Mouse (Mus musculus): ENCODE data around the gene Agtpbp1.
A peak's percentile ranks its signal among the peaks of the same experiment; 100 is the strongest.
"Not testable (repeated sequence)": the region's sequence is repeated elsewhere in the genome, so short reads cannot be mapped to it uniquely, and the experiment has no call there.

Agtpbp1 gene

DNA sequence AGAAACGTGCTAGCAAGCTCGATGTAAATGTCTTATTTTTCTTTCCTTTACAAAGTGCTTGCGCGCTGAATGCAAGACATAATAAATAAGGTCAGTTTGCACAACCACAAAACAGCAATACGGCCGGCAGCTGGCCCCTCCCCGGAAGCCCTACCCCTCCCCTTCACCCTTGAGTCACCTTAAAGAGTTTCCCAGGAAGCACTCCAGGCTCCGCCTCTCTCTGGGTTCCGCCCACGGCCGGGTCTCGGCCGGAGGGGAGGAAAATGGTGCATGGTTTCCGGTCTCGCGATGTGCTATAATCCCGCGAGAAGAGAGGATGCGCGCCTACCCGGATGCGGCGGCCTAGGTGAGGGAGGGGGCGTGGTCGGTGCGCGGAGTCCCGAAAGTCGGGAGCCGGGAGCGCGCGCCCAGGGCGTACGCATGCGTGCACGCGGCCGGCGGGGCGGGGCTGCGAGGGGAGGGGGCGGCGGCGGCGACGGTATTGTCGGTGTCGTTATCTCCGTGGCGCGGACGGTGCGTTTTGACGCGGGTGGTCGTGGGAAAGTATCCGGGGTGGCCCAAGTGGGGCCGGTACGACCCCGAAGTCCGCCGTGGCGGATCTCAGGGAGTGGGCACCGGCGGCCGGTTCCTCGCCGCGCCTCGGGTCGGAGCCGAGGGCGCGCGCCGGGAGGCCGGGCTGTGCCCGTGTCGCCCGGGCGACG, at the start of gene Agtpbp1, which contains the start of gene Naa35:
Gene Agtpbp1 (minus strand): TSS at position 281 of the 701 bp plus-strand sequence.
Gene Naa35 (plus strand): TSS at position 313 of the 701 bp plus-strand sequence.
- peak; percentile 99 for DNase-seq (ENCODE audit: low spot score)

DNA sequence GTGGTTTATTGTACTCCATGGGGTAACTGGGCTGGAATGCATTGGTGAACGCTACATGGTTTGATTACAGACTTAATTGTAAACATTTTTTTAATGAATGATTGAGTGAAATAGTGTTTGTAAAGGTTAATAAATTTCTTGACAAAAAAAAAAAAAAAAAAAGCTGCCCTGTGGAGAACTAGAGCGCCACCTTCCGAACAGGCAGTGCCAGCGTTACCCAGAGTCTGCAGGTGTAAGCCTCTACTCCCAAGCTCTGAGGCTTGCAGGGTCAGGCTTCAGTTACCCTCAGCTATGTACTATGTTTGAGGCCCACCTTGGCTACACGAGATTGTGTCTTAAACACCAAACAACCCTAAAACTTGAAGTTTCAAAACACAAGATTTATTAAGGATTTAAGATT, 49.6 kb upstream of the Agtpbp1 start:
- no peak for DNase-seq (ENCODE audit: low spot score)

DNA sequence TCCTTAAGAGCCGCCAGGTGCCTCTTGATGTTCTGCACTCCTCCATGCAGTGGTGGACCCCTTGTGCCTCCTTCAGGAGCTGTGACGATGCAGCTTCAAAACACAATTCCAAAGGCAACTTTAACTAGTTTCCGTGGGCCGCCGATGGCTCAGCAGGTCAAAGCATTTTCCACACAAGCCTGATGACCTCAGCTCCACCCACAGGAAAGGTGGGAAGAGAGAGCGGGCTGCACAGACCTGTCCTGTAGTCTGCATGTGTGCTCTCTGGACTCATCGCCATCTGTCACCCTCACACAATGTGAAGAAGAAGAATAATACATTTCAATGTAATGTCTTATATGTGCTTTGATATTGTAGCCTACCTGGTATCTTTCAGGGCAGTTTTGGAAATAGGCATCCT, 41.7 kb upstream of the Agtpbp1 start:
- no peak for DNase-seq (ENCODE audit: low spot score)

DNA sequence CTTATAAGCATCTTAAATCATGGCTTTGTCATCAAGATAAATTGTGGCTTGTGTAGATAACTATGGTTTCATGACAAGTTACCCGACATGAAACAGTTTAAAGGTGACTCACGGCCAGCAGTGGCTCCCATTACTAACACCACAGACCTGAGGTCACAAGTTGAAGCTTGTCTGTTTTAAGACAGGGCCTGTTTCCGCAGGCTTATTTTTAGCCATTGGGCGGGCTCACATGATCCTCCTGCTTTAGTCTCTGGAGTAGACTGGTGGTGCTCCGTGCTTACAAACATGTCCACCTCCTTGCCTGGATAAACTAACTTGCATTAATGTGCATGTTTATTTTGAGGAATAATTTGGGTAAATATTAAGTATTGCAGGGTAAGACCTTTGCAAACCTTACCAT, 39.9 kb upstream of the Agtpbp1 start:
- DNase-seq (ENCODE audit: low spot score), result no peak

DNA sequence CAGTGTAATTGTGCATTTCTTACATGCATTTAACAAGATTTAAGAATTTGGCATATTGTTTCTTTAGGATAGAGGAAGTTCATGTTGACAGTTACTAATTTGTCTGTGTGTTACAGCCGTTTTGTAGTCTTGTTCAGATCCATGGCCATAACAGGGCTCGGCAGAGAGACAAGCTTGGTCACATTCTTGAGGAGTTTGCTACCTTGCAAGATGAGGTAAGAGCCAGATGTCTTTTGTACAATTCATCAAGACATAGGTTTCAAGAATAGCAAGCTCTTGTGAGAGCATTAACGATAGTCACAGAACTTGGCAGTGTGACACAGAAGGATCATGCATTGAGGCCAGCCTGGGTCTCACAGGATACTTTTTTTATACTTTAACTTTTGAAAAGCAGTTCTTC, 39.4 kb upstream of the Agtpbp1 start:
- no peak for DNase-seq (ENCODE audit: low spot score)

DNA sequence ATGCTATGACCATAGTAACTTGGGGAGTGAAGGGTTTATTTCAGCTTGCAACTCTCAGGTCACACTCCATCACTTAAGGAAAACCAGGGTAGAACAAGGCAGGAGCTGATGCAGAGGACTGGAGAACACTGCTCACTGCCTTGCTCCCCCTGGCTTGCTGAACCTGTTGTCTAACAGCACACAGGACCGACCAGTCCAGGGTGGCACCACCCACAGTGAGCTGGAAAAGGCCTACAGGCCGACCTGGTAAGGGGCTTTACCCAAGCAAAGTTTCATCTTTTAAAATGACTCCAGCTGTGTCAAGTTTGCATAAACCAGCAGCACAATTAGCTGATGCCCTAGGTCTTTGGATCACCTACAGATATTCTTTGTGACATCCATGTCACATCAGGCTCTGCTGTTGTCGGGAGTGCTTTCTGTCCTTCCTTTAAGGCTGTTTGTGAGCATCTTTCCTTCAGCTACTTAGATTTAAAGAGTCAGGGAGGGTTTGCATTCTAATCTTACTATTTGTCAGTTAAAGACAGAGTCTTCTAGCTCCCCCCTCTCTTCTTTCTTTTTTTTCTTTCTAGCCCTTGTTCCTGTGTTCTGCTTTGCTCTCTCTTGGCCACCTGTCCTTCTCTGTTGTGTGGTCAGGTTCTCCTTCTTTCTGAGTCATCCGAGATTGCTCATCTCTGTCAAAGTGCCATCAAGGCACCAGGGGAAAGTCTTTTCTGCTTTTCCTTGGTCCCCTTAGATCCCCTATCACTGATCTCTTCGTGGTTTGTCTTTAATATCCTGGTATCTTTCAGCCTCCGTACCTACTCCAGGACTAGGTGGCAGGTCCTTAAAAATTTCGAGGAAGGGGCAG, 36.8 kb upstream of the Agtpbp1 start:
- DNase-seq (ENCODE audit: low spot score), result no peak

DNA sequence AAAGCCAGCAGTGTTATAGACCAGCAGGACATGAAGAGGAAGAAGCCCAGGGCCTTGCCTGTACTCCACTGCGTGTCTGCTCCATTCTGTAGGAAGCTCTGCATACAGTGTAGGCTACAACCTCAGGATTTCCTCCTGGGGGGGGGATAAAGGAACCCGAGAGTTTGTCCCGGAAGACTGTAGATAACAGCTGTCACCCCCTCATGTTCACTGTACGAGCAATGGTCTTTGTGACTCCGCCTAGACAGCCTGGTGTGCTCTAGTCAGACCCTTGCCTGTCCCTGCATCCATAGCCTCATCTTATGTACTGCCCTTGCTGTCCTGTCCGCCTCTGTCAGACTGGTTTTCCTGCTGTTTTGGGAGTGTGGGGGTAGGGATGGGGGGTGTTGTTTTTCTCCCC, 33.4 kb upstream of the Agtpbp1 start:
- DNase-seq (ENCODE audit: low spot score), result no peak

DNA sequence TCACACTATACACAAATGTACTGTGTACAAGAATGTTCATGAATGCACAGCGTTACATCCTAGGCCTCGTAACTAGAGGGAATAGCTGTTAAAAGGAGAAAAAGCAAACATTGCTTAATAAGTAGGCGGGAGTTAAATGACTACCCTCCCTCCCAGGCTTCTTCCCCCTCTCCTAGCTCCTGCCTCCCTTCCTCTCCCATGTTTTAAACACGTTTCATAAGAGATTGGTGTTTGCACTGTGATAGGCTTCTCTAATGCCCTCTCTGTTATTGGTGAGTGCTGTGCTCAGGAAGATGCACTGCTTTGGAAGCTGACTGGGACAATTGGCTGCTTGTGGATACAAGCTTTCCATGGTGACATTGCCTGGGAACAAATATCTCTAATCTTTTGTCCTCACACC, 30.5 kb upstream of the Agtpbp1 start:
- DNase-seq (ENCODE audit: low spot score), result no peak

DNA sequence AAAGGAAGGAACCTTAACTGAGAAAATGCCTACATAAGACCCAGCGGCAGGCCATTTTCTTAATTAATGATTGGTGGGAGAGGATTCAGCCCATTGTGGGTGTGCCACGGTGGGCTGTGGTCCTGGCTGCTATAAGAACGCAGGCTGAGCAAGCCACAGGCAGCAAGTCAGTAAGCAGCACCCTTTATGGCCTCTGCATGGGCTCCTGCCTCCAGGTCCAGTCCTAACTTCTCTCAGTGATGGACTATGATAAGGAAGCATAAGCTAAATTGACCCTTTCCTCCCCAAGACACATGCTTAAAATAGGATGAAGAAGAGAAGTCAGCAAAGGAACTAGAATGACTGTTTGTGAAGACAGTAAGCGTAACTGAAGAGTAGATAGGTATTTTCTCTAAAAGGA, 30.1 kb upstream of the Agtpbp1 start:
- DNase-seq (ENCODE audit: low spot score), result no peak

DNA sequence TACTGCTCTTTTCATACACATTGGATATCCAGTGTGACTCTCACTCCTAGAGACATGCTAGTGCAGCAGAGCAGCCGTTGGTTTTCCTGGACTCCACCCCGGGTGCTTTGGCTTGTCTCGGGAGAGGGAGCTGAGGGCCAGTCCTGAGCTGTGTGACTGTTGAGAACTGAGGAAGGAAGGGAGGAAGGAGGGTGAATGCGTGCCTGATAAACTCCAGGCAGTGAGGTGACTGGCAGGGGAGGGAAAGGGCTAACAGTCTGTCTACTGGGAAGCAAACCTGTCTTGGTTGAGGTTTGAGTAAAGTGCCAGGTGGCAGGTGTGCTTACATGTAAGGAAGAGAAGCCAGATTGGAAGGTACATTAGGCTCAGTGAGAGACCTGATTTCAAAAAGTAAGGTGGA, 28.8 kb upstream of the Agtpbp1 start:
- no peak for DNase-seq (ENCODE audit: low spot score)

DNA sequence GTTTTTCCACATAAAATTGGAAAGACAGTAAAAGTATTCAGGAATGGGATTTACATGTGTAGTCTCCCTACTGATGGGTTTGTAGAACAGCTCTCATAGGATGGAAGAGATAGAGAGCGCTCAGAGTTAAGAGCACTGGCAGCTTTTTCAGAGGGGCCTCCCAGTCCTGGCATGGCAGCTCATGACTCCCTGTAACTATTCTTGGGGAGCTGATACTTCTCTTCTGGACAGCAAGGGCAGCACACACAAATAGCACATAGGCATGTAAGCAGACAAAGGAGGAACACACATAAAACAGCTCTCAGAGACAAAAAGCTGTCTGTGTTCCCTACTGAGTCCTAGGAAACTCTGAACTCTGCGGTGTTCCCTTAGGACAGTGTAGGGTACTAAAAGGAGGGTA, 25.4 kb upstream of the Agtpbp1 start:
- DNase-seq (ENCODE audit: low spot score), result no peak

DNA sequence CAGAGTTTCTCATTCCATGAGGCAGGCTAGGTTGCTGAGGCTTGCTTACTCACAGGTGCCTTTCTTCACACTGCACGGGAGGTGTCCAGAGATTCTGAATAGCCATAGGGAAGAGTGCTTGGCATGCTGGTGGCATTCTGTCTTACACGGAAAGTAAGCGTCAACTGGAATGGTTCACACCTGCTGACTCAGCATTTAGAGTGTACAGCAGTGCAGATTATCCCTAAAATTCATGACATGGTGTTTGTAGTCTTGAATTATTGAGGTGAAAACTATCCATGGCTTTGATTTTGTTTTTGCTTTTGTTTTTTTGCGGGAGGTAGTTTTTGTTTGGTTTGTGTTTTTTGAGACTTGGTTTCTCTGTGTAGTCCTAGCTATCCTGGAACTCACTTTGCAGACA, 24.9 kb upstream of the Agtpbp1 start:
- no peak for DNase-seq (ENCODE audit: low spot score)

DNA sequence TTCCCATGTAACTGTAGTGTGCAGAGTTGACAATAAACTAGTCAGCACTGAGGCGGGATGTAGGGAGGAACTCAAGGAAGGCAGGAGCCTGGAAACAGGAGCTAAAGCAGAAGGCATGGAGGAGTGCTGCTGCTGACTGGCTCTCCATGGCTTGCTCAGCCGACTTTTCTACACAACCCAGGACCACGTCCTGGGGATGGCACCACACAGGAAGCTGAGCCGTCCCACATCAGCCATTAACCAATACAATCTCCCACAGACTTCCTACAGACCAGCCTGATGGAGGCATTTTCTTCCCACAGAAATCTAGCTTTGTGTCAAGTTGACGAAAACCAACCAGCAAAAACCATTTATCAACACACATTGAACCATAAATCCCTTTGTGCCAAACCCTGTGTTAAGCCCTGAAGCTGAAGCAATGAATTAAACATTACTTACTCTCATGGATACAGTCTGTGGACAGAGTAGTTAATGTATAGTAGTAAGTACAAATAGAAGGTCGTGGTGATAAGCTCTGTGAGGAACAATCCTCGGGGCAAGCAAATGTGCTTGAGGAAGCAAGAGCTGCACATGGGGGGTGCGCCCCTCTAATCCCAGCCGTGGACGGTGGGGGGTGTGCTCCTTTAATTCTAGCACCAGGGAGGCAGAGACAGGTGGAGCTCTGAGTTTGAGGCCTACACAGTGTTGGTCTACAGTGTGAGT, 20.3 kb upstream of the Agtpbp1 start:
- no peak for DNase-seq (ENCODE audit: low spot score)

DNA sequence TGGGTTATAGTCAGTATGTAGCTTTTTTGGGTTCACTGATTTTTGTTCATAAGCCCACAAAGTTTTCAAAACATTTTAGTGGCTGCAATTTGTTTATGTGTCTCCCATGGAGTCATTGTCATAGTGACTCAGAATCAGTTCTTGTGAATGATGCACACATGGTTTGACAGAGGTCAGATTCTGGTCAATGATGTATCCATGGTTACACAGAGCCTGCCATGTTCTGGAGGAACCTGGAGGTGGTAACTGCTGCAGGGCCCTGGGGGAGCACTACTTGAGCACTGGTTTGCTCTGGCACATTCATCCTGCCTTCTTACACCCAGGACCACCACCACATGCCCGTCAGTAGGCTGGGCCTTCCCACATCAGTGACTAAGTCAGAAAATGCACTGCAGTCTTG, 19.5 kb upstream of the Agtpbp1 start:
- DNase-seq (ENCODE audit: low spot score), result peak; percentile 49

DNA sequence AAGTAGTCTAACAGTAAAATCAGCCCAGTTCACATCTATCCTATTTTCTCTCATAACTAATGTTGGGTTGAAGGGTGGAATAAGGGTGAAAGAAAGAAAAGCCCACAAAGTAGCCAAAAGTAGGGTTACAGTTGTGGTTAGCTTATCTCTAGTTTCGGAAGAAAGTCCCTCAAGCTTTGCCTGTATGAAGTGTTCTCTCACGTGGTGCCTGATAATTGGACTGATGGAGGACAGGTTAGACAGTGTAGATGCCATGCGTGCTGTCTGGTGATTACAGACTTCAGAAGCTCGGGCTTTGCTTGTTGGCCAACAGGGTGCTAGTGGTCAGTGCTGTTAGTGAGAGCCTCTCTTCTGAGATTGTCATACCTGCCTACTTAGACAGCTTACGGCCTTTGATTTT, 18.1 kb upstream of the Agtpbp1 start:
- DNase-seq (ENCODE audit: low spot score), result no peak

DNA sequence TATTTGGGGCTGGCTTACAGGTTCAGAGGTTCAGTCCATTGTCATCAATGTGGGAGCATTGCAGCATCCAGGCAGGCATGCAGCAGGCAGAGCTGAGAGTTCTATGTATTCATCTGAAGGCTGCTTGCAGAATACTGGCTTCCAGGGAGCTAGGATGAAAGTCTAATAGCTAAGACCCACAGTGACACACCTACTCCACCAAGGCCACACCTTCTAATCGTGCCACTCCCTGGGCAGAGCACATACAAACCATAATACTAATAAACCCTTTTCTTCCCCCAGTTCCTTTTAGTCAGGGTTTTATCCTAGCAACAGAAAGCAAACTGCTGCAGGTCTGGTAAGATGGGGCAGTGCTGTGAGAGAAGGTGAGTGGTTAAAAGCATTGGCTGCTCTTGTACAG, 7.6 kb upstream of the Agtpbp1 start:
- DNase-seq (ENCODE audit: low spot score), result no peak

DNA sequence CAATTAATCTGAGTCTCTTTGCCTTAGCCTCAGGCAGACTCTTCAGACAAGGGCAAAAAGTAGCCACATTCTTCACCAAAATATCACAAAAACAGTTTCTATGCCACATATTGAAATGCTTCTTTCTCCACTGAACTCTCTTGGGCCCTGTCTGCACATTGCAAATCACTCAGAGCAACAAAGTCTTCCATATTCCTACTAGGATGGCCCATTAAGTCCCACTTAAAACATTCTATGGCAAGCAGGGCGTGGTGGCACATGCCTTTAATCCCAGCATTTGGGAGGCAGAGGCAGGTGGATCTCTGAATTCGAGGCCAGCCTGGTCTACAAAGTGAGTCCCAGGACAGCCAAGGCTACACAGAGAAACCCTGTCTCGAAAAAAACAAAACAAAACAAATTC, 7.0 kb upstream of the Agtpbp1 start:
- DNase-seq (ENCODE audit: low spot score), result not testable (repeated sequence)

DNA sequence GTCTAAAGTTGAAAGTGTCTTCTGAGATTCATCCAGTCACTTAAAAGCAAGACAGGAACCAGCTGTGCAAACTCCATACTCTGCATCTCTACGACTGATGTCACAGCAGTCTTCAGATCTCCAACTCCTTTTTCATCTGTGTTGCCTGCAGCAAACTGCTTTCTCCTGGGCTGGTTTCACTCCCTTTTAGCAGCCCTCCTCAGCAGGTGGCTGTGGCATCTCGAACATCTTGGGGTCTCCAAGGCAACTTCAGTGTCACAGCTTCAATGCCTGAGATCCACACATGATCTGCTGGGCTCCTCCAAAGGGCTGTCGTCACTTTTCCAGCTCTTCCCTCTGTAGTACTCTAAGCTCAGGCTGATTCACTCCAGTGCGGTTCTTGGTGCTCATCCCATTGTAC, 5.7 kb upstream of the Agtpbp1 start:
- no peak for DNase-seq (ENCODE audit: low spot score)

DNA sequence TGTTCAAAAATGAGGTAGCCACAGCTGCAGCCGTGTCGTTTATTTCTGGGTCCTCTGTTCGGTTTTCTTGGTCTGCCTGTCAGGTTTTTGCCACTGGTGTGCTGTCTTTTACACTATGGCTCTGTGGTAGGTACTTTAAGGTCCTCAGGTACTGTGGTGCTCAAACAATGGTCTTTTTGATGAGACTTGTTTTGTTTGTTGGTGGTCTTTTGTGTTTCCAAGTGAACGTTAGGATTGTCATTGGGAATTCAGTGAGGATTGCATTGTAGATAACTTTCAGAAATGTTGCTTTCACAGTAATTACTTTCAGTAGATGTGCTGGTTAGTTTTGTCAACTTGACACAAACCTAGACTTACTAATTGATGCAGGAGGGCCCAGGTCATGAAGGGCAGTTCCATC, 4.6 kb upstream of the Agtpbp1 start:
- no peak for DNase-seq (ENCODE audit: low spot score)

DNA sequence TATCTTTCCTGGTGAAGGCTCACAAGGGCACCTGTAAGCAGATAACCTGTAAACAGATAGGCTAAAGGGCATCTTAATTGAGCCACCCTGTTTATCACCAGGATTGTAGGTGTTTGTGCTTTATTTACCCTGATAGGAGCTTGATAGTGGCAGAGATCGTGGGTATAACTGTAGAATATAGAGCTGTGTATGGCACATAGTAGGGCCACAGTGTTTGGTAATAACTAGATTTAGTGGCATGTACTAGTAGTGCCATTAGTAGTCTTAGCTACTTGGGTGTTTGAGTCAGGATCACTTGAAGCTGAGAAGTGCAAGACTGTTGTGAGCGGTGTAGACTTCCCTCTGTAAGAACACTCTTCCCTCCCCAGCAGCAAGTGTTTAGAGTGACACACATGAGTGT, 2.2 kb upstream of the Agtpbp1 start:
- no peak for DNase-seq (ENCODE audit: low spot score)

DNA sequence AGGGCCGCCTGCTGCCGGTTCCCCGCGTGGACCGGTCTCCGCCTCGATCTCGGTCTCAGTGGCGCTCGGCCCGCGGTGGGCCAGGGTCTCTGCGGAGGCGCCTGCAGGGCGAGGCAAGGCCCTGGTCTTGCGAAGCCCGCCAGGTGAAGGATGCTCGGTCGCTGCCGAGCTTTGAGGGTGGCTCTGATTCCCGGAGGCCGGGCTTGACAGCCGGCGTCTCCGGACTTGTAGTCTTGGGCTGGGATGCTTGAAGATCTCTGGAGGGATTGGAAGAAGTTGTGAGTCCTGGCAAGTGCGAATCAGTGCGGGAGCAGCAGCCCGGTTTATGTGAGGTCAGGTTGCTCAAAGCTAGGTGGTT, 600 bp upstream of the Agtpbp1 start:
- DNase-seq (ENCODE audit: low spot score), result no peak

DNA sequence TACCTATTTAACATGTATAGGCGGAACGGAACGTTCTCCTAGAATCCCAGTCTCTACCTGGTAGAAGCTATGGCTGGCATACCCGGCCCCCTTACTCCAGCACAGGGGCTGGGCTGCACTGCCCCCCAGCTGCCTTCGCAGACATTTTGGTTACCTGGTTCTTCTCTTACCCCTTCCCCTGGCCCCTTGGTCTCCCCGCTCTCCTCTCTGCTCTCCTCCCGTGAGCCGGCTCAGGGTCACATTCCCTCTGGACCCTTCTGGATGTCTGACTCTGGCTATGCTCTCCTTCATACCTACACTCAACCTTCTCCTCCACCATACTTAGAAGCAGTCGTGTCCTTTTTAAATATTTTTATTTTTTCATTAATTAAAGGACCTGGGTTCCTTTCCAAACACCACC, 546 bp downstream of the Agtpbp1 start:
- peak; percentile 53 for DNase-seq (ENCODE audit: low spot score)

DNA sequence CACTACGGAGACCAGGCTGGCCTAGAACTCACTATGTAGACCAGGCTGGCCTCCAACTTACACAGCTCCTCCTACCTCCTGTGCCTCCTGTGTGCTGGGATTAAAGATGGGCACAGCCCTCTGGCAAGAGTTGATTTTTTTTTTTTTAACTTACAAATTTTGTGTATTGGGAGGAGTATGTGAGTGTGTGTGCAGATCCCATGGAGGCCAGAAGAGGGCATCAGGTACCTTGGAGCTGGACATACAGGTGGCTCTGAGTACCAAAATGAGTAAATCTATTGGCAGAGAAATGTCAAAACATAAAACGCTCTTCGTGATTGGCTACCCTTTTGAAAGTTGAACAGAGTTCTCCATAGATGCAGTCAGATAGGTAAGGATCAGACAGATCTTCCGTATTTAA, 4.1 kb downstream of the Agtpbp1 start:
- no peak for DNase-seq (ENCODE audit: low spot score)

All from embryo, embryonic 10 days (tissue).